Mouse (Mus musculus) cerebellum, adult 9-10 months (tissue): ENCODE measurements around the gene Cdca3.

Experiments
- DNase-seq: peaks from one replicate; pipeline ENCODE4 v3.0.0; 2022

Gene Cdca3

DNA sequence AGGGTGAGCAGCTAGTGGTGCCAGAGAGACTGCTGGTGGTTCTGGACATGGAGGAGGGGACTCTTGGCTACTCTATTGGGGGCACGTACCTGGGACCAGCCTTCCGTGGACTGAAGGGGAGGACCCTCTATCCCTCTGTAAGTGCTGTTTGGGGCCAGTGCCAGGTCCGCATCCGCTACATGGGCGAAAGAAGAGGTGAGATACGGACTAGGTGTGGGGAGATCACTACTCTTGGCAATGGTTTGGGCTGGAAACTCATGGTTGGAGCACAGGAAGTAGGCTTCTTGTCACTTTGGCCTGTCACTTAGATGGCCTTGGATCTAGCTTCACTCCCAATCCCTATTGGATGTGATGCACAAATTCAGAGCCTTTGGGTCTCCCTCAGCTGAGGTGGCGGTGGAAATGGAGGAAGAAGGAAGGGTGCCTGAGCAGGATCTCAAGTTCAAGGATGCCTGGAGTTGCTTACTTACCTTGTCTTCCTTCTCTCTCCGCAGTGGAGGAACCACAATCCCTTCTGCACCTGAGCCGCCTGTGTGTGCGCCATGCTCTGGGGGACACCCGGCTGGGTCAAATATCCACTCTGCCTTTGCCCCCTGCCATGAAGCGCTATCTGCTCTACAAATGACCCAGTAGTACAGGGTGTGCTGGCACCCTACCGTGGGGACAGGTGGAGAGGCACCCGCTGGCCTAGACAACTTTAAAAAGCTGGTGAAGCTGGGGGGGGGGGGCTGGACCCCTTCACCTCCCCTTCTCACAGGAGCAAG lies 19.4 kb upstream of the Cdca3 start:
- peak; percentile 62 for DNase-seq

DNA sequence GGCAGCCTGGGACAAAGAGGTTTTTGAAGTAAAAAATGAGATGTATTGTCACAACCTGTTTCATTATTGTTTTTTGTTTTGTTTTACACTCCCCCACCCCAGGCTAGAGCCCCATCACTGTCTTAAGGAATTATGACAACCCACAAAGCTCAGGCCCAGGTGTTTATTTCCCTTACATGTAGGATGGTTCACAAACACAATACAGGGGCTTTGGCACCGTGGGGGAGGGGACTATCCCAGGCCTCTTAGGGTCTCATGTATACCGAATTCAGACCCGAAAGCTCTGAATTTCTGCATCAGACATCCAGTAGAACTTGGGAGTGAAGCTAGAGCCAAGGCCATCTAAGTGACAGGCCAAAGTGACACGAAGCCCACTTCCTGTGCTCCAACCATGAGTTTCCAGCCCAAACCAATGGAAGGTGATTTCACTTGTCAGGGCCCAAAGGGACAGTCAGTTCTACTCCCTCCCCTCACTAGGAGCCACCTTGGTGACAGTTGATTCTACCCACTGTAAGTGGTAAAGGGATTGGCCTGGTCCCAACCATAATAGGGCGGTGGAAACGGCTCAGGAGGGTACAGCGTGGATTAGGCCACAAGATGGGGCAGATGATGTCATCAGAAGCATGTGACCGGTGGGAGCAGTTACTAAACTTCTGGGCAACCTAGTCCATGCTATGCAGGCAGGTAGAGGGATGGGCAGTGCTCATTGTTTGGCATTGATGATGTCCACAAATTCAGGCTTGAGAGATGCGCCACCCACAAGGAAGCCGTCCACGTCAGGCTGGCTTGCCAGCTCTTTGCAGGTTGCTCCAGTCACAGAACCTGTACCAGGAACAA lies 18.6 kb upstream of the Cdca3 start:
- peak; percentile 60 for DNase-seq

DNA sequence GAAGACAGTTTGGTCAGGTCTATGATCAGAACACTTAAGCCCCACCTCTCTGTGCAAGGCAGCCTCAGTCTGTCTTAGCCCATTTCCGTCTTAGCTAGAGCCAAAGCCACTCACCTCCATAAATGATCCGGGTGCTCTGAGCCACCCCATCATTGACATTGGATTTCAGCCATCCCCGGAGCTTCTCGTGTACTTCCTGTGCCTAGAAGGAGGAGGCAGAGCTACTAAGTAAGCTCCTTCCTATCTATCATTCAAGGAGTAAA lies 18.0 kb upstream of the Cdca3 start:
- no peak for DNase-seq

DNA sequence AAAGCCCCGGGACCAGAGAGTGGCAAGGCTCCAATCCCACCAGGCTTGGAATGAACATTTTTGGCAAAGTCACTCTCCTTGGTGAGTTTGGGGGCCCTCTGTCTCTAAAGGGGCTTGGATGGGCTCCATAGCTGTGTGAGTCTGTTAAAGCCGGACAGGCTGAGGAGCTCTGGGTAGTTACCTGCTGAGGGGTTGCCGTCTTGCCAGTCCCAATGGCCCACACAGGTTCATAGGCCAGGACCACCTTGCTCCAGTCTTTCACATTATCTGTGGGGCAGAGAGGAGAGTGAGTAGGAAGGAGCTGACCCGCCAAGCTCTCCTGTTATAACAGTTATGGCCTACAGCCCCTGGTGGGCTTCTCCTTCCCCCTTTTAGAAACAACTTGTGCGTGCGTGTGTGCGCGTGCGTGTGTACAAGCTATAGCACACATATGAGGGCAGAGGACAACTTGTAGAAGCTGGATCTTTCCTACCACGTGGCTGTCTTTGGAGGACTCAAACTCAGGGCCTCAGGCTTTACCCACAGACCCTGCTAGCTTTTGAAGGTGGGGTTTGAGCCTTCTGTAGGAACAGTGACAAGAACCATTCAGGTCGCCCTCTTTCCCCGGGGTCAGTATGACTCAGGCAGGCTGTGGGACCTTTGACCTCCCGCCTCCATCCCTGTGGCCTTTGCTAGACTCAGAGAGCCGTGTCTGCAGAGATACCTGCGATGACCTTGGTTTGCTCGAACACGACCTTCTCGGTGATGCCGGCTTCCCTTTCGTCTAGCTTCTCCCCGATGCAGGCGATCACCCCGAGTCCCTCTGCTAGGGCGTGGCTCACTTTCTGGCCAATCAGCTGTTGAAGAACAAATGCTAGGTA lies 17.4 kb upstream of the Cdca3 start:
- DNase-seq = peak; percentile 63

DNA sequence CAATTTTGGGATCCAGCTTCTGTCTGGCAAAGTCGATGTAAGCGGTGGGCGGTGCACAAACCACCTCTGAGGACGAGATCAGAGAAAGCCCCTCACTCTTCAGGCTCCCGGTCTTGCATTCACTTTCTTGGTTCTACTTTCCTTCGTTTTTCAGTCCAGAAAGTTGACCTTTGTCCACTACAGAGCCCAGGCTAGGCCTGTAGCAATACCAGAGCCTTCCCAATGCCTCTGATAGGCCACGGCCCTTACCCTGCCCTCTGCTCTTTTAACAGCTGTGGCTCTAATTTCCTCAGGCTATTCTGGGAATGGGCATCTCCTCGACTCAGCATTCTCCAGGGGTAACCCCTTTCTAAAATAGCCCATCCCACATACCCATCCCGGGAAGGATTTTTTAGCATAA lies 16.5 kb upstream of the Cdca3 start:
- DNase-seq = no peak

DNA sequence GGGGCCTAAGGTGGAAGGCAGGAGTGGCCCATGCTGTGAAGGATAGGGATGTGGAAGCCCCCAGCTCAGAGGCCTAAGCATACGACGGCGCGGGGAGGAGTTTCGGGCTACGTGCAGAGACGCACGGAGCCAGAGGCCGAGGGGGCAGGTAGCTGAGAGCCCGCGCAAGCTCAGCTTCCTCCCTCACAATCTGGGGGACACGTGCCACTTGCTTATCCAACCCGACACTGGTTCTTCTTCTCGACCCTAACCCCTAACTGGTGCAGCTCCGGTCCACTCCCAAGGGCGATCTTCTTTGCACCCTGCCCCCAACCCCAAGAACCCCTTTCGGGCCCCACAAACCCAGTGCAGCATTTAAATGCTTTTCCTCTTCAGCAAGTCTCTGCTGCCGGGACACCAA lies 15.9 kb upstream of the Cdca3 start:
- no peak for DNase-seq

DNA sequence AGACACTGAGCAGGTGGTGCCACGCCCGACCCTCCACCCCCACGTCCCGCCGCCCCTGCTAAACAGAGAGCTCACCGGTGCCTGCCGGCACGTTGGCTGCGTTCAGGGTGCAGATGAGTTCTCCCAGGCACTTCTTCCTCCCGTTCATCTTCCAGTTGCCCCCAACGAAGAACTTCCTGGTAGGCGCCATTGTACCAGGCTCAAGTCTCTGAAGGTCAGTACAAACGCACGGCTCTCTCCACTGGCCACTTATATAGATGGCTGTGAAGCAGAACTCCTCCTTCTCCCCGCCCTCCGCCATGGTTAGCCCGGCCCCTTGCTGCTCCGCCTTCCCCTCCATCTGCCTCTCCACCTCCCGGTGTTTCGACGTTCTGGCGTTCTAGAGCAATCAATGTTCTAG lies 15.4 kb upstream of the Cdca3 start, which contains the start of gene Tpi1:
Gene Tpi1 (minus strand): TSS at position 364 of the 400 bp plus-strand sequence.
- peak; percentile 94 for DNase-seq

DNA sequence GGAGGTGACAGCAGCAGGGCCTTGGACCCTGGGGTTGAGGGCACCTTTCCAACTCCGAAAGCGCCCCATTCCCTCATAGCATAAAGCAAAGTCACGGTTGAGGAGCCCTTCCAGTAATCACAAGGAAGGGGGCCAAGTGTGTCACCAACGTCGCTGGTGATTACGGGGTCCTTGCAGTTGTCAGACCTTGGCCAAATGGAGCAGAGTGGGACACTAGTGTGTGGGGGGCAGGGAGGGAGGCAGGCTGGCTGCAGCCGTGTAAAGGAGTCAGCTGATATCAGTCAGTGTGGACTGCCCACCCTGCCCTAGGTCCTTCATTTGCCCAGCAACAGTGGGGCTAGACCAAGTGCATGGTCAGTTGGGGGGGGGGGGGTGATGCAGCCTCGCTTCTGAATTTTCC lies 14.9 kb upstream of the Cdca3 start:
- DNase-seq = no peak

DNA sequence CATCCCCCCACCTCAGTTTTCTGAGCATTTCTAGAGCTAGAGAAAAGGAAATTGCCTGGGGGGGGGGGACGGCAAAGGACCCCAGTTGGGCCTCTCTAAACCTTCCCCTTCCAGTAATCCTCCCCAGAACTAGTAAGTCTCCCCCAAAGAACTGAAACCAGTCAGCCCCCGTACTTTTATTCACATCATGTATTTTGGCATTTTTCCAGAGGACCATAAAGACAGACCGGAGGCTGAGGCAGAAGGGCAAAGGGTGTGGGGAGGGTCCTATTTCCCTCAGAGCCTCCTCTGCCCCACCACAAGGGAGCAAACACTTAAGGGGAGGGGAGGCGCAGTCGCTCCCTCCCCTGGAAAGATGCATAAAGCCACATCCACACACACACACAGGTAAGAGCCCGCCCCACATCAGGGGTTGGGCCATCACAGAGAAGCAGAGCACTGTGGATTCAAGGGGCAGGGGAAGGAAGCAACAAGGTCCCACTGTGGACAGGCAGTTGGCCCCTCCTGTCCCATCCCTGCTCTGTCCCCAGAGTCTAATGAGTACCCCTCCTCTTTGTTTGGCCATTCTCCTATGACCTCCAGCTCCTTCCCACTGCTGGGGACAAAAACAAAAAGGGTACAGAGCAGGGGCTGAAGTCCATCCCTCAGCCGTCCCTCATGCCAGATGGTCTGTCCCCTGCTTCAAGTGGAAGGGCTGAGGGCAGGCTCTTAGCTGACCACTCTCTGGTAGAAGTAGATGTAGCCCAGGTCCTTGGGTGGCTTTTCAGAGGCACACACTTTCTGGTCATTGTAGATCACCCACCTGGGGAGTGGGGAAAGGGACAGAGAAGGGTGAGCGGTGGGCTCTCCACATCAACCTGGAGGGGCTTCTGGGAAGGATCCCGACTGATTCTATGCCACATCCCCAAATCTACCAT lies 14.2 kb upstream of the Cdca3 start:
- DNase-seq = peak; percentile 70

DNA sequence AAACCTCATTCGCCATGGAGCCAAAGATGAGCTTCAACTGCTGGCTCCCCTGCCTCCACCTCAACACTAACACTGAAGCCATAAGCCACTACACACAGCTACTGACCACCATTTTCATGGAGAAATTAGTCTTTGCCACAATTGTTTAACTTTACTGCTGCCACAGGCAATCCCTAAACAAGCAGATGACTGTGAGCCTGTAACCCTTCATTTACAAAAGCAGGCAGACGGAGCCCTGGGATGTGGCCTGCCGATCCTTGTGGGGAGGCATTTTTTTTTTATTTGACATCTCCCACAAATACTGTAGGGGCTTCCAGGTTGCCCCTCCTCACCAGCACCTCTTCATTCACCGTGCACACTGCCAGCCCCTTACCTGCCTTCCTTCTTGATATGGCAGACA lies 12.7 kb upstream of the Cdca3 start:
- DNase-seq = no peak

DNA sequence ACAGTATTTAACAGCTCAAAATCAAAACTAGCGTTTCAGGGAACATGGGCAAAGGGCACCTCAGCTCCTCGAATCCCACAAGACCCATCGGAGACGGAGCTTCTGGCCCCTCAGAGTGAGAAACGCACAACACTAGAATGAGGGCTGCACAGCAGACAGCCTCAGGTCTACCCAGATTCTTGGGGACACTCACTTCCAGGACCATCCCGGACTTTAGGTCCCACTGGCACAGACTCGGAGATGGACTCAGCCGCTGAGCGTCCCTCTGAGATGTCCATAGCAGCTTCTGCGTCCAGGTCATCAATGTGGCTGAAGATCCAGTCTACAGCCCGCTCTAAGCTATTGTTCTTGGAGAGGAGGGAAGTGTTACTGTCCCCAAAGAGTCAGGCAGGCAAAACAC lies 12.2 kb upstream of the Cdca3 start:
- DNase-seq = no peak

DNA sequence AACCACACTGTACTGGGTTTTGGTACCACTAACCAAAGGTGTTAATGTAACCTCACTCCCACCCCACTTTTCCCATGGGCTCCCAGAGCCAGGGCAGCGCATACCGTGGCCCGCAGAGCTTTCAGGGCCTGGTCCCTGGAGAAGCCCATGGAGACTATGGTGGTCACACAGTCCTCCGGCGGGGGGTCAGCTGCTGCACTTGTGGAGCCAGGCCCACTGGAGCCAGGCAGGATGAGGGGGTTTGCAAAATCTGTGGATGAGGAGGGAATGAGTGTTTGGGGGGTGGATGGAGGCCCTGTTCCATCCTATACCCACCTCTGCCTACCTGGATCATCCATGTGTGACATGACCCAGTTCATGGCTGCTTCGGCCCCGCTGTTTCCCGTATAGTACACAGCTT lies 11.8 kb upstream of the Cdca3 start:
- no peak for DNase-seq

DNA sequence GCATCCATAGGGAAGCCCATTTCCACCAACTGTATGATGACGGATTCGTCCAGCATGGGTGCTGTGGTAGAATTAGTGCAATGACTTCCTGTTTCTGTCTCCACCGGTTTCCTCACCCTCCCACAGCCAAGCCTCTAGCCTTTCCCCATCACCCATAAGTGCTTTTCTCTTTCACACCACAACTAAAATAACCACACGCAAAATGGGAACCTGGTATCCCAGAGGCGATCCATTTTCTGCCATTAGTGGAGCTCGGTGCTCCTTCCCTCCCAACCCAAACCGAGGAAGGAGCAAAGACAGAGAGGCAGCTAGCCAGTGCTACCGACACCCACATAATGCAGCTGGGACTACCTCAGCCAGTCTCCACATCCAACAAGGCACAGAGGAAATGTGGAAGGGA lies 11.4 kb upstream of the Cdca3 start:
- no peak for DNase-seq

DNA sequence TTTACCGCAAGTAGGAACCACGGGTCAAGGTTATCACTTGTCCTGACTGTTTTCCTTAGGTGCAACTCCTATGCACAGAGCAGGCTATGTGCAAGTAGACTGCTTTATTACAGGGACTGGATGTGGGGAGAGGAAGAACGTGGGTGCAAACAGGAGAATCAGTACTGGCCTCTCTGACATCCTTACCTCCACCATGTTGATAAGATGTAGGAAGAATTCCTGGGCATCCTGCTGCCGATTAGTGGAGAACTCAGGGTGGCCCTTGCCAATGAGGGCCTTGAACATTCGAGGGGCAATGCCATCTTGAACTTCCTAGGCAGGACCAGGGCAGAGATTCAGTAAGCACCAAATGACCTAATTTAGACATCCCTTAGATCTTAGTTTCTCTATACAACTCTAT lies 8.5 kb upstream of the Cdca3 start:
- no peak for DNase-seq

DNA sequence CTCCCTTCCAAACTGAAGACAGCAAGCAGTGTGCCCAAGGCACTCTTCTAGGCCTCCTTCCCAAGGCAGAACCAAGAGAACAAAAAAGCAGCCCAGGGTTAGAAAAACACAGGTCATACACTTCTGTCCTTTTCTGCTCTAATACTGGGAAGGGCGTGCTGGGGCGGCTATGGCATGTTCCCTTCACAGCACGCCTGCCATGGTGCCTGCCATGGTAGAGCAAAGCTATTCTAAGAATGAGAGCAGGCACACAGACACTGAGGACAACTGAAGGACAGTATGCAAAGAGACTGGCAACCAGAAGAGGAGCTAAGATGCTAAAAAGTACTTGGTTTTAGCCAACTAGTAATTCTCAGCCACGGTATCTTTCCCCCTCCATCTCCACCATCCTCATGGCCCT lies 7.3 kb upstream of the Cdca3 start:
- DNase-seq = no peak

DNA sequence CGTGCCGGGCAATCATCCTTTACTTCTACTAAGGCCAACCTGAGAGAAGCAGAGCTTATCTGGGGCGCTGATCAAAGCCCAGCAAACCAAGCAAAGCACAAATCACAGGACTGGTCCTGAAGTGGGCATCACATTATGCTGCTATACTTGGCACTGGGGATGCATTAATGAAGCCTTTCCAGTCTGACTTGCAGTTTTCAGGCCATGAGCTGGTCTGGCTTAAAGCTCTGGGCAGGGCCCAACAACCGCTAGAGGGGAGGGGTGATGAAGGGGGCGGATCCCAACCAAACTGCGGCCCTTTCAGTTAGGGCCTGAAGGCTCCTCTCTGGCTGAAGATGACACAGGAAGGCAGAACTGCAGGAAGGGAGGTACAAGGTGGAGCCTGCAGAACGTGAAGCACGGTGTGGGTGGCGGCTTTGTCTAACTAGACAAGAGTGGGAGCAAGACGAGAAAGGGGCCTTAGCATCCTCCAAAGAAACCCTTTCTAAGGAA lies 1.2 kb upstream of the Cdca3 start:
- DNase-seq = peak; percentile 74

DNA sequence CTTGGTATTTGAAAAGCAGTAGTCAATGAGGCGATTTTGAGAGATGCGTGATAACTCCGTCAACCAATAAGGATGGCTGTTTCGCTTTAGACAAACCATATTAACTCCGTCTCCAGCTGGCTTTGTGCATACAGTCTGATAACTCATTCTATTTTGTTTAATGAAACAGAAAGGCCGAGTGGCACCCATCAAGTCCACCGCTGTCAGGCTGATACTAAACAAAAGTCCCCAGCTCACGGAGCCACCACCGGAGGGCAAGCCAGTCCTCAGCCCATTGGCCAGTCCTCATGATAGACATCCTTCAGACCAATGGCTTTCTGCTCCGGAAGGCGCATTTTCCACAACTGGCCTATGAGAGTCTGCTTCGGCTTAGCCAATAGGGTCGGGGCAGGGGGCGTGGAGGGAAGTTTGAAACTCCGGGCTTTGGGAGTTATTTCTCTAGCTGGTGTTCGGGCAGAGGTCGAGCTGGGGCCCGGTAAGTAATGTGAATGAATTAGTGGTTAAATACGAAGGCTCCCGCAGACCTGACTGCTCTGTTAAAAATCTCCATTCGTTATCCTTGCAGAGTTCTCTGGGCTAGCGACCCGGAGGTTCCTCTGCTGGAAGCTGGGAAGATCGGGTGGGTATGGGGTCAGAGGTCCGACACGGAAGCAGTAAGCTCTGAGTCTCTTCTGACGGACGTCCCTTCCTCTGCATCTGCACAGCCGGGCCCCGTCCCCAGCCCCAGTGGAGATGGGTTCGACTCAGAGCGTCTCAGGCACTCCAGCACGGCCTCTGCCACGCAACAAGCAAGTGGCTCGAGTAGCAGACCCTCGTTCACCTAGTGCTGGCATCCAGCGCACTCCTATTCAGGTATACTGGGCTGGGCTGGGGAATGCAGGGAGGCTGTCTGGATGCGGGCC lies 703 bp downstream of the Cdca3 start:
- DNase-seq = peak; percentile 97

DNA sequence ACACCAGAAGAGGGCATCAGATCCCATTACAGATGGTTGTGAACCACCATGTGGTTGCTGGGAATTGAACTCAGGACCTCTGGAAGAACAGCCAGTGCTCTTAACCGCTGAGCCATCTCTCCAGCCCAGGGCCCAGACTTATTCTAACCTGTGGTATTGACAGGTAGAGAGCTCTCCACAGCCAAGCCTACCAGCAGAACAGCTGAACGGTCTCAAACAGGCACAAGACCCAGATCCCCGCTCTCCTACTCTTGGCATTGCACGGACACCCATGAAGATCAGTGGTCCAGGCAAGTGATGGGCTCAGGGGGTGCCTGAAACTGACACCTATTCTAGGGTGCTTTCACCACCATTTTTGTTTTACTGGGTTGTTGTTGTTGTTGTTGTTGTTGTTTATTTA lies 1.9 kb downstream of the Cdca3 start:
- peak; percentile 61 for DNase-seq

DNA sequence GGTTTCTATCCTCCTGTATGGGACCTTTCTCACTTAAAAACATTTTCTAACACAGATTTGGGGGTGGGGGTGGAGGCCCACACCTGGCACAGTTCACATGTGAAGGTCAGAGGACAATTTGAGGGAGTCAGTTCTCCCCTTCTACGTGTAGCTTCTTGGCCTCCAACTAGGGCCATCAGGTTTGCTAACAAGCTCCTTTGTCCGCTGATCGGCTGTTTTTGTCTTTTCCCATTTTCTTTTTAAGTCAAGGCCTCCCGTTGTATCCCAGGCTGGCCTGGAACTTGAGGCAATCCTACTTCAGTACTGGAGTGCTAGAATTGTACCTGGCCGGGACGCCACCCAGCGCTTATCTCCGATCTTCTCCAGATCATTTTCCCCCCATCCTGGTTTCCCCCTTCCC lies 2.3 kb downstream of the Cdca3 start:
- no peak for DNase-seq

DNA sequence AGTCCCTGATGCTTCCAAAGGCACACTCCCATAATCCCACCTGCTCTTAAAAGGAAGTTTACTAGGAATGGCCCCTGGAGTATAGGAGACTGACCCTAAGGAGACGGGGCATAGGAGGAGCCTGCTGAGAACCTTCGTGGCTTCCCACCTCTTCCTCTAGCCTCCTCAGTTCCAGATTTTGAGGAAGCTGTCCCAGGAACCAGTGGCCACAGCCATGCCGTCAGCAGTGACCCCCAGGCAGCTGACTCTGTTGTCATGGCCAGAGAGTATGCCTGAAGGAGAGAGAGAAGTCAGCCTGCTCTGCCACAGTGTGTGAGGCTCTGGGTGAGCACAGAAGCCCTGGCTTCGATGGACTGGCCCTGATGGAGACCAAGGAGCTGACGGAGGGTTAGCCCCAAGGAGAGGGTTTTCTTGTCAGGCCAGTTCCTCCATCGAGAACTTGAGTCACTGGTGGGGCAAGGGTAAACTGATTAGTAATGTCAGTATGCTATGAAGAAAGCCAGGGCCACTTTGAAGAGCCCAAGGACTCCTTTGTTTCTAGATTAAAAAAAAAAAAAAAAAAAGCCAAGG lies 5.2 kb downstream of the Cdca3 start:
- DNase-seq = no peak

DNA sequence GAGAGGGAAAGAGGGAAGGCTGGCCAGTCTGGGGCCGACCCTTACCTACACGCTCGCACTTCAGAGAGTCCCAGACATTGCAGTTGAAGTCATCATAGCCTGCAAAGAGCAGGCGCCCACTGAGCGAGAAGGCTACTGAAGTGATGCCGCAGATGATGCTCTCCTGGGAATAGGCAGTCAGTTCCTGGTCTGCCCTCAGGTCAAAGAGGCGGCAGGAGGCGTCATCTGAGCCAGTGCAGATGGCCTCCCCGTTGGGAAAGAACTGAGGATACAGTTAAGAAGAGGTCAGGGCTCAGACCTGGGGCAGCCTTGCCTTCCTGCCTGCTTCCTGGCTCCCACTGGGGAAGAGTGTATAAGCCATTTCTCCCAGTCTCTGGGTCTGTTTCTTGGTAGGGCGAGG lies 6.2 kb downstream of the Cdca3 start:
- no peak for DNase-seq
